In genomic region chr14:76780572-76781523, GRCm38 (mm10) we compare ENCODE assay signal across 10 mouse cellular contexts.
A peak's percentile ranks its signal among the peaks of the same experiment; 100 is the strongest.
DNase-seq lines count a peak whose midpoint lies in the region; ATAC-seq and TF ChIP-seq lines count a peak whose summit lies in the region.
"Had no signal": no experiment of that assay in that cellular context is flagged by ENCODE, and none has a peak within 500 bp of the region (broad histone marks: within the 10 kb centered on the region; RNA-seq: fewer than 3 reads in every experiment).

No protein-coding gene starts in this region.

- DNase-seq in kidney, adult 2 months = peak; percentile 24
- DNase-seq in kidney, adult 18-20 months = no peak
- DNase-seq in Patski (ENCODE audit: low read depth, low spot score) = peak; percentile 88
- peak; percentile 40 for DNase-seq in forebrain, embryonic 14.5 days (ENCODE audit: low spot score)
- no peak for DNase-seq in spleen, adult 12 weeks (ENCODE audit: low spot score)
- DNase-seq in cerebellum, adult 18-20 months = no peak
- no peak for DNase-seq in cerebellum, adult 11-12 months
- DNase-seq: cerebellum, postnatal 25 days had no signal

- H3K27me3 ChIP-seq in kidney, adult 2 months (replicated peaks; ENCODE audit: control insufficient read depth, insufficient read depth, low read length) = no peaks in the 10 kb centered on the region
- H3K27me3 ChIP-seq in Patski = no peaks in the 10 kb centered on the region
- no peaks in the 10 kb centered on the region for H3K27me3 ChIP-seq in forebrain, embryonic 14.5 days (replicated peaks; ENCODE audit: control insufficient read depth, insufficient read depth, low read length)
- H3K27me3 ChIP-seq in midbrain, embryonic 13.5 days = no peaks in the 10 kb centered on the region; the same call in 1 of the 2 replicates

- no peak overlapping the region for H3K4me3 ChIP-seq in kidney, adult 2 months (ENCODE audit: insufficient read depth, low read depth, low read length)
- no peak overlapping the region for H3K4me3 ChIP-seq in forebrain, embryonic 14.5 days (ENCODE audit: low read depth, low read length)
- H3K4me3 ChIP-seq in midbrain, embryonic 13.5 days (replicated peaks) = no peak overlapping the region

- H3K4me1 ChIP-seq in kidney, adult 2 months (ENCODE audit: control insufficient read depth, insufficient read depth, low read length) = peaks cover 6% of the 10 kb centered on the region; the same call in 1 of the 2 replicates
- no peaks in the 10 kb centered on the region for H3K4me1 ChIP-seq in forebrain, embryonic 14.5 days (ENCODE audit: control insufficient read depth, insufficient read depth, low read length)
- H3K4me1 ChIP-seq in midbrain, embryonic 13.5 days (replicated peaks) = peaks cover 18% of the 10 kb centered on the region

- no peak overlapping the region for H3K9ac ChIP-seq in forebrain, embryonic 14.5 days (ENCODE audit: low read length)
- H3K9ac ChIP-seq in midbrain, embryonic 13.5 days (replicated peaks) = no peak overlapping the region

- in situ Hi-C loops in Patski (cut with MboI; ENCODE audit: low pct_unique_long_range_greater_than_20kb) = loop anchor here (5.0 kb wide), 2 partner anchors 54 to 274 kb away; no protein-coding TSS in a partner anchor

- 68% methylated on average over 14 of the region's 14 CpGs for WGBS in kidney, adult 2 months
- 70% methylated on average over 14 of the region's 14 CpGs for WGBS in forebrain, embryonic 14.5 days
- 55% methylated on average over 14 of the region's 14 CpGs for WGBS in midbrain, embryonic 13.5 days

- CTCF ChIA-PET in Patski (lab: Charles Lee) = interaction anchor here (1.0 to 2.5 kb wide), 11 partner anchors 37 to 301 kb away, joined by 3 to 13 read pairs (median 4); no protein-coding TSS in a partner anchor

- no peak for TF ChIP-seq CTCF in kidney, adult 2 months (conservative IDR thresholded peaks at IDR 0.05; ENCODE audit: insufficient read depth, insufficient read length, low read depth, low read length)
- TF ChIP-seq CTCF in Patski (IDR thresholded peaks at IDR 0.05) = no peak

- no peaks in the 10 kb centered on the region for H3K36me3 ChIP-seq in kidney, adult 2 months (ENCODE audit: control insufficient read depth, insufficient read depth, low read length)
- H3K36me3 ChIP-seq in forebrain, embryonic 14.5 days (ENCODE audit: control insufficient read depth, insufficient read depth, low read length) = no peaks in the 10 kb centered on the region
- H3K36me3 ChIP-seq in midbrain, embryonic 13.5 days = no peaks in the 10 kb centered on the region
- H3K36me3 ChIP-seq: G1E had no signal

- POLR2A ChIA-PET in Patski (lab: Charles Lee) = interaction anchor here (0.6 to 5.3 kb wide), 18 partner anchors 9 to 274 kb away, joined by 3 to 65 read pairs (median 4); no protein-coding TSS in a partner anchor

- H3K4me2 ChIP-seq in forebrain, embryonic 14.5 days (ENCODE audit: low read length) = no peak overlapping the region
- no peak overlapping the region for H3K4me2 ChIP-seq in midbrain, embryonic 13.5 days (replicated peaks)

- H3K27ac ChIP-seq in kidney, adult 2 months (ENCODE audit: insufficient read depth, low read depth, low read length) = no peak overlapping the region
- peak overlapping the region; percentile 33; the same call in 1 of the 2 replicates for H3K27ac ChIP-seq in forebrain, embryonic 14.5 days (ENCODE audit: low read depth, low read length)
- H3K27ac ChIP-seq in midbrain, embryonic 13.5 days = peak overlapping the region; percentile 63

- TF ChIP-seq POLR2A in kidney, adult 2 months (IDR thresholded peaks at IDR 0.05; ENCODE audit: low read depth, low read length) = no peak

- ATAC-seq in Patski = peak; percentile 79
- peak; percentile 48; the same call in 1 of the 2 replicates for ATAC-seq in forebrain, embryonic 14.5 days
- peak; percentile 58; the same call in 1 of the 2 replicates for ATAC-seq in midbrain, embryonic 13.5 days

- H3K9me3 ChIP-seq in forebrain, embryonic 14.5 days (replicated peaks; ENCODE audit: control insufficient read depth, low read length) = no peaks in the 10 kb centered on the region
- no peaks in the 10 kb centered on the region for H3K9me3 ChIP-seq in midbrain, embryonic 13.5 days

Comparison
In these comparisons a context has a peak if more than half of its experiments do, and no peak if none do; other contexts are left out.
1. DNase-seq: peak in kidney, adult 2 months (single experiment), Patski (single experiment) and forebrain, embryonic 14.5 days (single experiment); none in kidney, adult 18-20 months (single experiment), spleen, adult 12 weeks (single experiment), cerebellum, adult 18-20 months (0 of 2) and cerebellum, adult 11-12 months (single experiment).
2. Peak in every context shown above with its lines, with median percentiles within 50 percentile points of each other: ATAC-seq.